ENCODE assay signal across 8 mouse cellular contexts in the genomic region with DNA sequence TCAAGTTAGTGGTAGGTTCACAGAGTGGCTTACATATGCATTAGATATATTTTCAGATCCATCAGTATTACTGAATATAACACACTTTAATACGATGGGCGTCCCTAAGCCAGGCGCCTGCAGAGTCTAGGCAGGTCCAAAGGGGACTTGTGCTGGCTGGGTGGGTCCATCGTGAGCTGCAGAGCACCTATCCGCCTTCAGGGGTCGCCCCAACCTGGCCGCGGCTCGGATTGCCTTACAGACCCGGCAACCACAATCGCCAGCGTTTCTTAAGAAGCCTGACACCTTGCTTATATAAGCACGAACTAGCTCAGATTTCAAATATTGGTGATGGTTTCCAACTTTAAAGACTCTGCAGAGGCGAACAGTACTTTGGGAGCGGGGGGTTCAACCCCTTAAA.
DNase-seq lines count a peak whose midpoint lies in the region.

No protein-coding gene starts in this region.

- peak overlapping the region; percentile 47 for H3K4me3 ChIP-seq in heart, embryonic 10.5 days
- peak overlapping the region; percentile 40 for H3K4me3 ChIP-seq in midbrain, embryonic 10.5 days

- no peaks in the 10 kb centered on the region for H3K9me3 ChIP-seq in heart, embryonic 10.5 days
- no peaks in the 10 kb centered on the region for H3K9me3 ChIP-seq in midbrain, embryonic 10.5 days (replicated peaks)

- DNase-seq in heart, embryonic 10.5 days (ENCODE audit: low spot score): no peak
- DNase-seq in heart, postnatal 25 days (ENCODE audit: low spot score): no peak
- peak; percentile 76 for DNase-seq in embryo, embryonic 11 days
- DNase-seq in heart, postnatal 14 days: peak; percentile 3 to 33
- DNase-seq in left cerebral cortex, postnatal 36 days (ENCODE audit: low spot score in 2 of 2): peak; percentile 14 to 17
- peak; percentile 72 for DNase-seq in midbrain, embryonic 10.5 days (ENCODE audit: low spot score)
- peak; percentile 2 for DNase-seq in splenic B cell, adult 2 months (ENCODE audit: low read depth, low spot score)
- DNase-seq in cerebellum, adult 9-10 months: no peak

- no peak overlapping the region for H3K27ac ChIP-seq in heart, embryonic 10.5 days
- H3K27ac ChIP-seq in midbrain, embryonic 10.5 days (replicated peaks): no peak overlapping the region; the same call in 1 of the 2 replicates

- H3K36me3 ChIP-seq in heart, embryonic 10.5 days: no peaks in the 10 kb centered on the region
- H3K36me3 ChIP-seq in midbrain, embryonic 10.5 days: no peaks in the 10 kb centered on the region
- no peaks in the 10 kb centered on the region for H3K36me3 ChIP-seq in splenic B cell, adult 2 months (ENCODE audit: control insufficient read depth, insufficient read depth, low read length, poor library complexity, severe bottlenecking)

- 0 out of 2 replicates have a peak, but pooled peaks cover 6% of the 10 kb centered on the region for H3K4me1 ChIP-seq in heart, embryonic 10.5 days
- peaks cover 5% of the 10 kb centered on the region for H3K4me1 ChIP-seq in midbrain, embryonic 10.5 days

- intact Hi-C loops in heart, postnatal 25 days (cut with DNase I): no loop called here
- intact Hi-C loops in heart, postnatal 14 days (cut with DNase I): no loop called here
- intact Hi-C loops in left cerebral cortex, postnatal 36 days (cut with DNase I): no loop called here

- 13% methylated on average over 15 of the region's 15 CpGs for WGBS in heart, embryonic 10.5 days
- 22% methylated on average over 15 of the region's 15 CpGs for WGBS in midbrain, embryonic 10.5 days

- H3K27me3 ChIP-seq in heart, embryonic 10.5 days (ENCODE audit: insufficient read depth, poor library complexity, severe bottlenecking): peaks cover 7% of the 10 kb centered on the region
- no peaks in the 10 kb centered on the region for H3K27me3 ChIP-seq in midbrain, embryonic 10.5 days (ENCODE audit: low read depth, poor library complexity, severe bottlenecking)
- H3K27me3 ChIP-seq in splenic B cell, adult 2 months (ENCODE audit: control insufficient read depth, insufficient read depth, low read length, poor library complexity, severe bottlenecking): no peaks in the 10 kb centered on the region

Comparison
In these comparisons a context has a peak if more than half of its experiments do, and no peak if none do; other contexts are left out.
1. DNase-seq: peak in embryo, embryonic 11 days (single experiment), heart, postnatal 14 days (2 of 2), left cerebral cortex, postnatal 36 days (2 of 2), midbrain, embryonic 10.5 days (single experiment) and splenic B cell, adult 2 months (single experiment); none in heart, embryonic 10.5 days (single experiment), heart, postnatal 25 days (single experiment) and cerebellum, adult 9-10 months (single experiment).